Mouse (Mus musculus) kidney, postnatal 36 days (tissue): Measurements from ENCODE around the gene Etfdh.
A peak's percentile ranks its signal among the peaks of the same experiment; 100 is the strongest.
"Not testable (repeated sequence)": the region's sequence is repeated elsewhere in the genome, so short reads cannot be mapped to it uniquely, and the experiment has no call there.

Source experiments
- DNase-seq, 2 experiments: peaks; one replicate each; pipeline ENCODE4 v3.0.0; 2021 to 2022; ENCODE audit warnings: mixed read lengths in 2 of 2

Gene Etfdh

GRCm38 (mm10) chr3:79576865-79577264 lies 52.4 kb downstream of the Etfdh start:
- peak in 1 of 2 experiments; percentile 45 for DNase-seq

- no peak for DNase-seq
Measured at GRCm38 (mm10) chr3:79576468-79576816, 52.9 kb downstream of the Etfdh start.

- DNase-seq = peak; percentile 71 to 76
Measured at GRCm38 (mm10) chr3:79575576-79576467, 53.5 kb downstream of the Etfdh start.

GRCm38 (mm10) chr3:79574336-79574735 lies 55.0 kb downstream of the Etfdh start:
- DNase-seq = no peak

GRCm38 (mm10) chr3:79573376-79573775 lies 55.9 kb downstream of the Etfdh start:
- DNase-seq = not testable (repeated sequence)

- DNase-seq = no peak
Measured at GRCm38 (mm10) chr3:79572399-79572798, 56.9 kb downstream of the Etfdh start.

- no peak for DNase-seq
Measured at GRCm38 (mm10) chr3:79569351-79569681, 60.0 kb downstream of the Etfdh start.

GRCm38 (mm10) chr3:79568629-79569350 lies 60.5 kb downstream of the Etfdh start:
- DNase-seq = no peak

GRCm38 (mm10) chr3:79567703-79568362 lies 61.5 kb downstream of the Etfdh start, which contains the start of gene Fnip2:
Gene Fnip2 (minus strand): TSS chr3:79567796.
- DNase-seq = peak; percentile 92 to 95

- DNase-seq = peak in 1 of 2 experiments; percentile 41
Measured at GRCm38 (mm10) chr3:79566716-79567691, 62.3 kb downstream of the Etfdh start.

GRCm38 (mm10) chr3:79564875-79565606 lies 64.3 kb downstream of the Etfdh start:
- peak; percentile 76 to 91 for DNase-seq

GRCm38 (mm10) chr3:79563511-79563910 lies 65.8 kb downstream of the Etfdh start:
- DNase-seq = no peak

GRCm38 (mm10) chr3:79561784-79562715 lies 67.2 kb downstream of the Etfdh start:
- DNase-seq = peak in 1 of 2 experiments; percentile 31

GRCm38 (mm10) chr3:79560555-79560954 lies 68.7 kb downstream of the Etfdh start:
- DNase-seq = peak; percentile 79 to 80

- peak in 1 of 2 experiments; percentile 87 for DNase-seq
Measured at GRCm38 (mm10) chr3:79559773-79560045, 69.6 kb downstream of the Etfdh start.

GRCm38 (mm10) chr3:79559021-79559772 lies 70.1 kb downstream of the Etfdh start:
- DNase-seq = peak; percentile 92

GRCm38 (mm10) chr3:79555061-79555460 lies 74.2 kb downstream of the Etfdh start:
- no peak for DNase-seq
